ENCODE assay signal across 15 mouse cellular contexts in the genomic region with DNA sequence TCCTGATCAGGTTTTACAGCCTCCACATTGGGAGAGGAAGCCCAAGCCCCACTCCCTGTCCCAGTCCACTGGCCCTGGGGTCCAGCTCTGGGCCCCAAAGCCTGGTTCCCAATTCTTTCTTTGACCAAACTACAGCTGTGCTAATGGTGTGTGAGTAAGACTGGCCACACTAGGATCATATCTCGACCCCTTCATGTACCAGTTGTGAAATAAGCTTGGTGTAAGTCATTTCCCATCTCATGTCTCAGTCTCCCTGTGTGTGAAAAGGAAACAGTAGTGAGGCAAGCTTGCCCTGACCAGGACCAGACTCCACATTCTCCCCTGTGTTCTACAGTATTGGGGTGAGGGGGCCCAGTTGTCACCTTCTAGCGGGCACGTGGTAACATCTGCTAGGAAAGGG.
DNase-seq lines count a peak whose midpoint lies in the region; ATAC-seq lines count a peak whose summit lies in the region.
"Had no signal": no experiment of that assay in that cellular context is flagged by ENCODE, and none has a peak within 500 bp of the region (broad histone marks: within the 10 kb centered on the region; RNA-seq: fewer than 3 reads in every experiment).

No protein-coding gene starts in this region.

- peaks cover 50% of the 10 kb centered on the region for H3K4me1 ChIP-seq in hindbrain, embryonic 10.5 days (replicated peaks)
- H3K4me1 ChIP-seq in hindbrain, embryonic 11.5 days (replicated peaks; ENCODE audit: control insufficient read depth, insufficient read depth, low read length) = peaks cover 11% of the 10 kb centered on the region
- H3K4me1 ChIP-seq in hindbrain, embryonic 12.5 days = peaks cover 44% of the 10 kb centered on the region
- H3K4me1 ChIP-seq in midbrain, embryonic 16.5 days (ENCODE audit: control insufficient read depth, insufficient read depth, low read length) = peaks cover 42% of the 10 kb centered on the region
- H3K4me1 ChIP-seq: stomach, embryonic 15.5 days had no signal

- H3K9ac ChIP-seq in hindbrain, embryonic 11.5 days (ENCODE audit: low read depth, low read length) = no peak overlapping the region
- H3K9ac ChIP-seq in hindbrain, embryonic 12.5 days = no peak overlapping the region
- no peak overlapping the region for H3K9ac ChIP-seq in midbrain, embryonic 16.5 days (ENCODE audit: low read depth, low read length)
- H3K9ac ChIP-seq: embryonic facial prominence, embryonic 15.5 days; limb, embryonic 15.5 days; stomach, embryonic 15.5 days had no signal

- H3K4me3 ChIP-seq in hindbrain, embryonic 10.5 days = no peak overlapping the region
- H3K4me3 ChIP-seq in hindbrain, embryonic 11.5 days (ENCODE audit: low read depth, low read length) = no peak overlapping the region
- no peak overlapping the region for H3K4me3 ChIP-seq in hindbrain, embryonic 12.5 days
- H3K4me3 ChIP-seq in midbrain, embryonic 16.5 days (ENCODE audit: low read depth, low read length) = no peak overlapping the region
- H3K4me3 ChIP-seq: embryonic facial prominence, embryonic 15.5 days; limb, embryonic 15.5 days; stomach, embryonic 15.5 days had no signal

- 0 out of 2 replicates have a peak overlapping the region, but pooled peaks have one; percentile 78 for H3K27ac ChIP-seq in hindbrain, embryonic 10.5 days
- H3K27ac ChIP-seq in hindbrain, embryonic 11.5 days (ENCODE audit: low read depth, low read length) = no peak overlapping the region
- peak overlapping the region; percentile 75; the same call in 1 of the 2 replicates for H3K27ac ChIP-seq in hindbrain, embryonic 12.5 days
- H3K27ac ChIP-seq in midbrain, embryonic 16.5 days (ENCODE audit: low read length) = peak overlapping the region; percentile 87
- H3K27ac ChIP-seq: embryonic facial prominence, embryonic 15.5 days; kidney, postnatal 0 days; limb, embryonic 15.5 days; stomach, embryonic 15.5 days had no signal

- no peak overlapping the region for H3K4me2 ChIP-seq in hindbrain, embryonic 11.5 days (replicated peaks; ENCODE audit: low read depth, low read length)
- no peak overlapping the region for H3K4me2 ChIP-seq in hindbrain, embryonic 12.5 days (replicated peaks)
- no peak overlapping the region for H3K4me2 ChIP-seq in midbrain, embryonic 16.5 days (ENCODE audit: low read length)
- H3K4me2 ChIP-seq: embryonic facial prominence, embryonic 15.5 days; limb, embryonic 15.5 days; stomach, embryonic 15.5 days had no signal

- ATAC-seq in hindbrain, embryonic 11.5 days (ENCODE audit: low FRiP score) = no peak
- ATAC-seq in hindbrain, embryonic 12.5 days (ENCODE audit: low FRiP score) = no peak
- peak; percentile 70 for ATAC-seq in megakaryocyte progenitor cell, adult 5-6 weeks (replicated peaks; ENCODE audit: poor library complexity)
- ATAC-seq in midbrain, embryonic 16.5 days = no peak

- H3K27me3 ChIP-seq in hindbrain, embryonic 10.5 days (ENCODE audit: insufficient read depth, poor library complexity, severe bottlenecking) = no peaks in the 10 kb centered on the region
- no peaks in the 10 kb centered on the region for H3K27me3 ChIP-seq in hindbrain, embryonic 11.5 days (ENCODE audit: control insufficient read depth, insufficient read depth, low read length)
- H3K27me3 ChIP-seq in hindbrain, embryonic 12.5 days = no peaks in the 10 kb centered on the region
- no peaks in the 10 kb centered on the region for H3K27me3 ChIP-seq in midbrain, embryonic 16.5 days (ENCODE audit: control insufficient read depth, insufficient read depth, low read depth, low read length)
- H3K27me3 ChIP-seq: embryonic facial prominence, embryonic 15.5 days; limb, embryonic 15.5 days; stomach, embryonic 15.5 days had no signal

- no peaks in the 10 kb centered on the region for H3K36me3 ChIP-seq in hindbrain, embryonic 10.5 days
- H3K36me3 ChIP-seq in hindbrain, embryonic 11.5 days (ENCODE audit: control insufficient read depth, insufficient read depth, low read length) = no peaks in the 10 kb centered on the region
- H3K36me3 ChIP-seq in hindbrain, embryonic 12.5 days = no peaks in the 10 kb centered on the region
- no peaks in the 10 kb centered on the region for H3K36me3 ChIP-seq in midbrain, embryonic 16.5 days (ENCODE audit: control insufficient read depth, insufficient read depth, low read length)
- H3K36me3 ChIP-seq: embryonic facial prominence, embryonic 15.5 days; limb, embryonic 15.5 days; stomach, embryonic 15.5 days had no signal

- no peak for DNase-seq in hindbrain, embryonic 10.5 days (ENCODE audit: low spot score)
- no peak for DNase-seq in hindbrain, embryonic 11.5 days (ENCODE audit: low spot score)
- DNase-seq in heart, postnatal 10 days = no peak
- no peak for DNase-seq in embryo, embryonic 10 days (ENCODE audit: low spot score)
- DNase-seq in T-cell, adult 2 months (ENCODE audit: low spot score) = no peak
- DNase-seq: gastrocnemius, postnatal 36 days; kidney, adult 18-20 months; thymus, adult 2 months had no signal

- H3K9me3 ChIP-seq in hindbrain, embryonic 10.5 days = no peaks in the 10 kb centered on the region
- H3K9me3 ChIP-seq in hindbrain, embryonic 11.5 days (ENCODE audit: control insufficient read depth, low read length) = no peaks in the 10 kb centered on the region
- H3K9me3 ChIP-seq in hindbrain, embryonic 12.5 days (replicated peaks) = no peaks in the 10 kb centered on the region
- no peaks in the 10 kb centered on the region for H3K9me3 ChIP-seq in midbrain, embryonic 16.5 days (replicated peaks; ENCODE audit: control insufficient read depth, low read length, poor library complexity, severe bottlenecking)
- H3K9me3 ChIP-seq: embryonic facial prominence, embryonic 15.5 days; limb, embryonic 15.5 days; stomach, embryonic 15.5 days had no signal

- intact Hi-C loops in heart, postnatal 10 days (cut with DNase I) = no loop called here

- 95% methylated on average over 3 of the region's 3 CpGs for WGBS in hindbrain, embryonic 10.5 days
- 94% methylated on average over 3 of the region's 3 CpGs for WGBS in hindbrain, embryonic 11.5 days
- 92% methylated on average over 3 of the region's 3 CpGs for WGBS in hindbrain, embryonic 12.5 days
- WGBS in midbrain, embryonic 16.5 days = 97% methylated on average over 3 of the region's 3 CpGs
